Mouse (Mus musculus) NIH3T3 (cell line): ENCODE measurements around the gene Tmem14a.
"Not testable (repeated sequence)": the region's sequence is repeated elsewhere in the genome, so short reads cannot be mapped to it uniquely, and the experiment has no call there.

Experiments
- DNase-seq: peaks from one replicate; pipeline ENCODE4 v3.0.0-alpha.2; 2012; ENCODE audit warnings: low read depth

Gene Tmem14a

GRCm38 (mm10) chr1:21218489-21218919, at the start of gene Tmem14a:
Gene Tmem14a, plus strand, starts transcription at chr1:21218575.
- DNase-seq, result peak; percentile 88

GRCm38 (mm10) chr1:21185196-21185595, 33.2 kb upstream of the Tmem14a start:
- no peak for DNase-seq

- DNase-seq, result no peak
Observed at GRCm38 (mm10) chr1:21206241-21206640, 12.1 kb upstream of the Tmem14a start.

- not testable (repeated sequence) for DNase-seq
Observed at GRCm38 (mm10) chr1:21213537-21213936, 4.8 kb upstream of the Tmem14a start.

GRCm38 (mm10) chr1:21213991-21214692, 4.2 kb upstream of the Tmem14a start:
- not testable (repeated sequence) for DNase-seq

- DNase-seq, result no peak
Observed at GRCm38 (mm10) chr1:21227756-21228395, 9.5 kb downstream of the Tmem14a start.

- DNase-seq, result not testable (repeated sequence)
Observed at GRCm38 (mm10) chr1:21228740-21229722, 10.7 kb downstream of the Tmem14a start.

GRCm38 (mm10) chr1:21230376-21230775, 12.0 kb downstream of the Tmem14a start:
- DNase-seq, result no peak

- DNase-seq, result no peak
Observed at GRCm38 (mm10) chr1:21231744-21232464, 13.5 kb downstream of the Tmem14a start.

GRCm38 (mm10) chr1:21232516-21232915, 14.1 kb downstream of the Tmem14a start:
- no peak for DNase-seq

GRCm38 (mm10) chr1:21235359-21235758, 17.0 kb downstream of the Tmem14a start:
- DNase-seq, result no peak

GRCm38 (mm10) chr1:21239911-21240898, 21.8 kb downstream of the Tmem14a start, which contains the start of gene Gsta3:
Gene Gsta3, plus strand, starts transcription at chr1:21240589.
- DNase-seq, result no peak

GRCm38 (mm10) chr1:21241096-21241495, 22.7 kb downstream of the Tmem14a start:
- no peak for DNase-seq

GRCm38 (mm10) chr1:21244290-21244960, 26.1 kb downstream of the Tmem14a start:
- peak; percentile 8 for DNase-seq

- no peak for DNase-seq
Observed at GRCm38 (mm10) chr1:21246136-21246535, 27.8 kb downstream of the Tmem14a start.

GRCm38 (mm10) chr1:21247896-21248295, 29.5 kb downstream of the Tmem14a start:
- DNase-seq, result no peak

- DNase-seq, result no peak
Observed at GRCm38 (mm10) chr1:21248560-21249390, 30.4 kb downstream of the Tmem14a start.

- no peak for DNase-seq
Observed at GRCm38 (mm10) chr1:21251661-21252060, 33.3 kb downstream of the Tmem14a start.
